Mouse (Mus musculus): ENCODE data around the gene Tbc1d2b. TPM values are rescaled to one million over a fixed set of nuclear protein-coding genes. Genes with fewer than 3 reads are reported as not detected.

Tbc1d2b gene
- polyA plus RNA-seq (2016; fragmentation: Nextera tagmentation; extraction: Ambion mirVana), result 17.4 and 19.0 TPM in 2 replicates

- H3K4me3 ChIP-seq, result peak within 1 kb of the TSS; percentile 77
- no peaks in the 10 kb centered on the region for H3K27me3 ChIP-seq
- peak within 1 kb of the TSS; percentile 81 for H3K4me2 ChIP-seq (replicated peaks)
- peak within 1 kb of the TSS; percentile 77 for H3K9ac ChIP-seq
- H3K27ac ChIP-seq, result no peak within 1 kb of the TSS
- H3K36me3 ChIP-seq, result no peaks in the 10 kb centered on the region
- H3K9me3 ChIP-seq, result no peaks in the 10 kb centered on the region
- ATAC-seq (ENCODE audit: insufficient number of reproducible peaks, insufficient read depth, low FRiP score, low TSS enrichment), result peak; percentile 82
- WGBS, result under 1% methylated on average over 71 of the region's 74 CpGs
- H3K4me1 ChIP-seq, result peaks cover 20% of the 10 kb centered on the region
Measured at GRCm38 (mm10) chr9:90270193-90270943, at the start of gene Tbc1d2b. Tbc1d2b (minus strand) TSS chr9:90270804.

GRCm38 (mm10) chr9:90316300-90316699 is 45.7 kb upstream of the Tbc1d2b start:
- no peaks in the 10 kb centered on the region for H3K36me3 ChIP-seq
- WGBS, result 78% methylated on average over 5 of the region's 5 CpGs
- H3K4me3 ChIP-seq, result no peak overlapping the region
- H3K27me3 ChIP-seq, result no peaks in the 10 kb centered on the region
- H3K4me1 ChIP-seq, result no peaks in the 10 kb centered on the region
- ATAC-seq (ENCODE audit: insufficient number of reproducible peaks, insufficient read depth, low FRiP score, low TSS enrichment), result no peak
- no peaks in the 10 kb centered on the region for H3K9me3 ChIP-seq
- H3K4me2 ChIP-seq (replicated peaks), result no peak overlapping the region
- H3K27ac ChIP-seq, result no peak overlapping the region
- no peak overlapping the region for H3K9ac ChIP-seq

GRCm38 (mm10) chr9:90315662-90316061 is 45.1 kb upstream of the Tbc1d2b start:
- H3K9me3 ChIP-seq, result no peaks in the 10 kb centered on the region
- no peaks in the 10 kb centered on the region for H3K36me3 ChIP-seq
- H3K9ac ChIP-seq, result no peak overlapping the region
- H3K27ac ChIP-seq, result no peak overlapping the region
- no peak overlapping the region for H3K4me2 ChIP-seq (replicated peaks)
- WGBS, result 82% methylated on average over 11 of the region's 11 CpGs
- no peak overlapping the region for H3K4me3 ChIP-seq
- H3K4me1 ChIP-seq, result no peaks in the 10 kb centered on the region
- no peaks in the 10 kb centered on the region for H3K27me3 ChIP-seq
- no peak for ATAC-seq (ENCODE audit: insufficient number of reproducible peaks, insufficient read depth, low FRiP score, low TSS enrichment)

DNA sequence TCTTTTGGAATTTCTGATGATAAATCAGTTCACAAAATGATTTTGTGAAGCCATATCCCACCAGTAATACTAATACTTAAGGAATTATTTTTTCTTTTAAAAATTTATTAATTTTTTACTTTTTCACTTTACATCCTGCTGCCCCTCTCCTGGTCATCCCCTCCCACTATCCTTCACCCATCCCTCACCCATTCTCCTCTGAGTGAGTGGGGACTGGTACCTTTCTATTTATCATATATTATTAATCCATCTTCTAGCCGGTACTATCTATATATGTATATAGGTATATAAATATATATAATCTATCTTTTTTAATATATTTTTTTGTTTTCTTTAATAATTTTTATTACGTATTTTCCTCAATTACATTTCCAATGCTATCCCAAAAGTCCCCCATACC is 33.6 kb upstream of the Tbc1d2b start:
- no peak overlapping the region for H3K9ac ChIP-seq
- H3K4me3 ChIP-seq, result no peak overlapping the region
- H3K27ac ChIP-seq, result no peak overlapping the region
- no peaks in the 10 kb centered on the region for H3K36me3 ChIP-seq
- WGBS, result 93% methylated on average over 2 of the region's 2 CpGs
- H3K4me1 ChIP-seq, result no peaks in the 10 kb centered on the region
- ATAC-seq (ENCODE audit: insufficient number of reproducible peaks, insufficient read depth, low FRiP score, low TSS enrichment), result no peak
- no peak overlapping the region for H3K4me2 ChIP-seq (replicated peaks)
- no peaks in the 10 kb centered on the region for H3K27me3 ChIP-seq
- no peaks in the 10 kb centered on the region for H3K9me3 ChIP-seq

GRCm38 (mm10) chr9:90303101-90303835 is 32.7 kb upstream of the Tbc1d2b start:
- no peak for ATAC-seq (ENCODE audit: insufficient number of reproducible peaks, insufficient read depth, low FRiP score, low TSS enrichment)
- WGBS, result 65% methylated on average over 2 of the region's 2 CpGs
- H3K27ac ChIP-seq, result no peak overlapping the region
- H3K4me2 ChIP-seq (replicated peaks), result no peak overlapping the region
- no peaks in the 10 kb centered on the region for H3K9me3 ChIP-seq
- H3K4me3 ChIP-seq, result no peak overlapping the region
- H3K36me3 ChIP-seq, result no peaks in the 10 kb centered on the region
- H3K27me3 ChIP-seq, result no peaks in the 10 kb centered on the region
- H3K4me1 ChIP-seq, result no peaks in the 10 kb centered on the region
- H3K9ac ChIP-seq, result no peak overlapping the region

DNA sequence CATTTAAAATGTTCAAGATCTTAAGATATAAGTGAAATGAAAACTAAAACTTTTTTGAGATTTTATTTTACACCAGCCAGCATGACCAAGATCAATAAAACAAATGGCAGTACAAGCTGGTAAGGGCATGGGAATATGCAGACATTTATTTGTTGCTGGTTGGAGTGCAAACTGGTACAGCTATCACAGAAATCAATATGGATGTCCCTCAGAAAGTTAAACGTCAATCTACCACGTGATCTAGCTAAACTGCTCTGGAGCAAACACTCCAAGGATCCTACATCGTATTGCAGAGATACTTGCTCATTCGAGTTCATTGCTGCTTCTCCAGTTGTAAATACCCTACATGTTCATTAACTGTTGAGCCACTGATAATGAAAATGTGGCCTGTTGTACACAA is 32.1 kb upstream of the Tbc1d2b start:
- H3K4me2 ChIP-seq (replicated peaks), result no peak overlapping the region
- no peaks in the 10 kb centered on the region for H3K36me3 ChIP-seq
- H3K27ac ChIP-seq, result no peak overlapping the region
- no peak overlapping the region for H3K9ac ChIP-seq
- H3K9me3 ChIP-seq, result no peaks in the 10 kb centered on the region
- no peak overlapping the region for H3K4me3 ChIP-seq
- ATAC-seq (ENCODE audit: insufficient number of reproducible peaks, insufficient read depth, low FRiP score, low TSS enrichment), result no peak
- no peaks in the 10 kb centered on the region for H3K4me1 ChIP-seq
- 85% methylated on average over 4 of the region's 4 CpGs for WGBS
- no peaks in the 10 kb centered on the region for H3K27me3 ChIP-seq

DNA sequence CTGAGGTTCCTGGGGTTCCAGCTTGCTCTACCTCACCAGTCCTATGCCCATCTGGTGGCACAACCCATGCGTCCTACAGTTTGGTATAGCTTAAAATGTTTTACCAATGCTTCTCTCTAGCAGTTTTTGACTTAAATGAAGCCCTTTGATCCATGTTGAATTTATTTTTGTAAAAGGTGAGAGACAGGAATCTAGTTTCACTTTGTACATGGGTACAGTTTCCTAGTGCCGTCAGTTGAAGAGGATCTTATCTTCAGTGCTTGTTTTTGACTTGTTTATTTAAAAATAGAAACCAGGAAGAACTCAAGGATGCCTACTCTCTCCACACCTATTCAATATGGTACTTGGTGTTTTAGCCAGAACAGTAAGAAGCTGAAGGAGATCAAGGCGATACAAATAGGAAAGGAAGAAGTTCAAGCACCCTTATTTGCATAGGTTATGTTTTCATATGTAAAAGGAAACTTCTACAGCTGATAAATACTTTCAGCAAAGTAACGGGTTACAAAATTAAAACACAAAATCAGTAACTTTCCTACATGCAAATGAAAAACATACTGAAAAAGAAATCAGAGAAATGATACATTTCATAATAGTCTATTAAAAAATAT is 30.6 kb upstream of the Tbc1d2b start:
- Histone ChIP-seq H3K9ac (no peak overlapping the region), H3K9me3 (no peaks in the 10 kb centered on the region), H3K4me3 (no peak overlapping the region), H3K27me3 (no peaks in the 10 kb centered on the region), H3K36me3 (no peaks in the 10 kb centered on the region), H3K4me1 (no peaks in the 10 kb centered on the region), H3K27ac (no peak overlapping the region), H3K4me2 (replicated peaks) (no peak overlapping the region)
- no peak for ATAC-seq (ENCODE audit: insufficient number of reproducible peaks, insufficient read depth, low FRiP score, low TSS enrichment)
- WGBS, result 74% methylated on average over 4 of the region's 4 CpGs

- Histone ChIP-seq H3K4me2 (replicated peaks) (no peak overlapping the region), H3K9me3 (no peaks in the 10 kb centered on the region)
- 92% methylated on average over 1 of the region's 1 CpGs for WGBS
Measured at GRCm38 (mm10) chr9:90297637-90298036, 27.0 kb upstream of the Tbc1d2b start.

GRCm38 (mm10) chr9:90293641-90294398 is 23.2 kb upstream of the Tbc1d2b start:
- no peak for ATAC-seq (ENCODE audit: insufficient number of reproducible peaks, insufficient read depth, low FRiP score, low TSS enrichment)
- Histone ChIP-seq H3K27me3 (no peaks in the 10 kb centered on the region), H3K4me3 (no peak overlapping the region), H3K27ac (no peak overlapping the region), H3K9me3 (no peaks in the 10 kb centered on the region), H3K4me1 (no peaks in the 10 kb centered on the region), H3K36me3 (no peaks in the 10 kb centered on the region), H3K4me2 (replicated peaks) (no peak overlapping the region), H3K9ac (no peak overlapping the region)
- 59% methylated on average over 3 of the region's 3 CpGs for WGBS

More at GRCm38 (mm10) chr9:90297637-90298036, 27.0 kb upstream of the Tbc1d2b start:
- no peaks in the 10 kb centered on the region for H3K27me3 ChIP-seq
- no peaks in the 10 kb centered on the region for H3K36me3 ChIP-seq
- no peaks in the 10 kb centered on the region for H3K4me1 ChIP-seq
- no peak overlapping the region for H3K4me3 ChIP-seq
- H3K27ac ChIP-seq, result no peak overlapping the region
- ATAC-seq (ENCODE audit: insufficient number of reproducible peaks, insufficient read depth, low FRiP score, low TSS enrichment), result no peak
- no peak overlapping the region for H3K9ac ChIP-seq

DNA sequence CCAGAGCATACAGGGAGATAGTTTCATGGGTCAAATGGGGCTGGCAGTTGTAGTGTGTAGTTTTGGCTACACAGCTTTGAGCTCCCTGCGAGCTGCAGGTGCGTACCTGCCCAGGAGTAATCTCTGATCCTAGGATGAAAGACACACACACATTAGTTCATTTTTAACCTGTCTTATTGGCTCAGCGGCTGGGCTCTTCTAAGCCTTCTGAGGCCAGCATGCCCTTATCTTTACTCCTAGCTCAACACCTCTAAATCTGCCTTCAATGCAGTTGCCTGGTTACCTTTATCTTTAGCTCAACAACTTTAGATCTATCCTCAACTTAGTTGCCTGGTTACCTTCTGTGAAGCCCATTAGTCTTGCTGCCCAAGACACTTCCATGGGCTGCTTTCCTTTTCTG is 7.8 kb upstream of the Tbc1d2b start:
- ATAC-seq (ENCODE audit: insufficient number of reproducible peaks, insufficient read depth, low FRiP score, low TSS enrichment), result no peak
- no peak overlapping the region for H3K4me2 ChIP-seq (replicated peaks)
- no peaks in the 10 kb centered on the region for H3K36me3 ChIP-seq
- no peaks in the 10 kb centered on the region for H3K27me3 ChIP-seq
- H3K27ac ChIP-seq, result no peak overlapping the region
- H3K9me3 ChIP-seq, result no peaks in the 10 kb centered on the region
- no peak overlapping the region for H3K9ac ChIP-seq
- WGBS, result 80% methylated on average over 3 of the region's 3 CpGs
- H3K4me3 ChIP-seq, result no peak overlapping the region
- H3K4me1 ChIP-seq, result no peaks in the 10 kb centered on the region

GRCm38 (mm10) chr9:90277884-90278283 is 7.3 kb upstream of the Tbc1d2b start:
- Histone ChIP-seq H3K4me1 (no peaks in the 10 kb centered on the region), H3K4me3 (no peak overlapping the region), H3K9me3 (no peaks in the 10 kb centered on the region), H3K4me2 (replicated peaks) (no peak overlapping the region), H3K27ac (no peak overlapping the region), H3K9ac (no peak overlapping the region), H3K36me3 (no peaks in the 10 kb centered on the region), H3K27me3 (no peaks in the 10 kb centered on the region)
- 80% methylated on average over 2 of the region's 2 CpGs for WGBS
- no peak for ATAC-seq (ENCODE audit: insufficient number of reproducible peaks, insufficient read depth, low FRiP score, low TSS enrichment)

Data from embryonic facial prominence, embryonic 12.5 days (tissue).